Mouse (Mus musculus) thymus, adult 2 months (tissue): ENCODE measurements around the gene Hnrnpl.

Source experiments
- CTCF ChIP-seq: fragments of 200-500 bp; IDR thresholded peaks from 2 replicates; pipeline ENCODE4 v1.5.1; 2012; ENCODE audit warnings: mild to moderate bottlenecking, control low read depth, low read length, moderate library complexity, borderline replicate concordance; ENCODE audit not compliant: control insufficient read depth, poor library complexity, insufficient read depth; ENCODE audit errors: extremely low read depth
- POLR2A ChIP-seq: fragments of 200-500 bp; IDR thresholded peaks from 2 replicates; pipeline ENCODE4 v1.6.1; 2012; ENCODE audit warnings: mild to moderate bottlenecking, low read length, control low read depth, moderate library complexity; ENCODE audit not compliant: control insufficient read depth, poor library complexity, insufficient read depth; ENCODE audit errors: extremely low read depth

- TF ChIP-seq CTCF, result no peak
- TF ChIP-seq POLR2A, result no peak
Measured at GRCm38 (mm10) chr7:28789235-28789634, 19.1 kb upstream of the Hnrnpl start.
